Mouse (Mus musculus): ENCODE data around the gene Selenoo.

Gene Selenoo

GRCm38 (mm10) chr15:89075478-89076147 is 13.3 kb upstream of the Selenoo start:
- peak; percentile 60 for DNase-seq (ENCODE audit: low spot score)

- DNase-seq (ENCODE audit: low spot score), result peak; percentile 28
Observed at GRCm38 (mm10) chr15:89076156-89076731, 12.6 kb upstream of the Selenoo start.

GRCm38 (mm10) chr15:89078208-89078836 is 10.6 kb upstream of the Selenoo start:
- peak; percentile 67 for DNase-seq (ENCODE audit: low spot score)

- no peak for DNase-seq (ENCODE audit: low spot score)
Observed at GRCm38 (mm10) chr15:89083906-89084305, 5.0 kb upstream of the Selenoo start.

- DNase-seq (ENCODE audit: low spot score), result no peak
Observed at GRCm38 (mm10) chr15:89084826-89085225, 4.1 kb upstream of the Selenoo start.

GRCm38 (mm10) chr15:89089248-89090051 is 566 bp downstream of the Selenoo start:
- peak; percentile 24 for DNase-seq (ENCODE audit: low spot score)

- DNase-seq (ENCODE audit: low spot score), result no peak
Observed at GRCm38 (mm10) chr15:89090662-89091061, 1.8 kb downstream of the Selenoo start.

GRCm38 (mm10) chr15:89092181-89092580 is 3.3 kb downstream of the Selenoo start:
- DNase-seq (ENCODE audit: low spot score), result no peak

GRCm38 (mm10) chr15:89097450-89097849 is 8.6 kb downstream of the Selenoo start:
- DNase-seq (ENCODE audit: low spot score), result no peak

- DNase-seq (ENCODE audit: low spot score), result no peak
Observed at GRCm38 (mm10) chr15:89098616-89099015, 9.7 kb downstream of the Selenoo start.

- no peak for DNase-seq (ENCODE audit: low spot score)
Observed at GRCm38 (mm10) chr15:89100823-89101222, 11.9 kb downstream of the Selenoo start.

- DNase-seq (ENCODE audit: low spot score), result no peak
Observed at GRCm38 (mm10) chr15:89102646-89103045, 13.8 kb downstream of the Selenoo start.

GRCm38 (mm10) chr15:89103921-89104320 is 15.0 kb downstream of the Selenoo start:
- no peak for DNase-seq (ENCODE audit: low spot score)

- DNase-seq (ENCODE audit: low spot score), result no peak
Observed at GRCm38 (mm10) chr15:89104425-89104824, 15.5 kb downstream of the Selenoo start.

- no peak for DNase-seq (ENCODE audit: low spot score)
Observed at GRCm38 (mm10) chr15:89106073-89106472, 17.2 kb downstream of the Selenoo start.

GRCm38 (mm10) chr15:89106976-89107375 is 18.1 kb downstream of the Selenoo start:
- no peak for DNase-seq (ENCODE audit: low spot score)

GRCm38 (mm10) chr15:89110147-89110546 is 21.3 kb downstream of the Selenoo start:
- no peak for DNase-seq (ENCODE audit: low spot score)

- DNase-seq (ENCODE audit: low spot score), result no peak
Observed at GRCm38 (mm10) chr15:89118007-89118406, 29.1 kb downstream of the Selenoo start.

GRCm38 (mm10) chr15:89122649-89123366 is 33.9 kb downstream of the Selenoo start, which contains the start of gene Tubgcp6:
Gene Tubgcp6, minus strand, starts transcription at chr15:89123112.
- DNase-seq (ENCODE audit: low spot score), result peak; percentile 97

GRCm38 (mm10) chr15:89123595-89123994 is 34.7 kb downstream of the Selenoo start:
- DNase-seq (ENCODE audit: low spot score), result no peak

GRCm38 (mm10) chr15:89124312-89124711 is 35.4 kb downstream of the Selenoo start:
- DNase-seq (ENCODE audit: low spot score), result no peak

- DNase-seq (ENCODE audit: low spot score), result no peak
Observed at GRCm38 (mm10) chr15:89125351-89125750, 36.5 kb downstream of the Selenoo start.

Measured in c-Kit-positive CD71-positive TER-119-positive erythroid progenitor cells, embryonic 14.5 days (primary cell).